Mouse (Mus musculus) granulocyte monocyte progenitor cell, adult 5-6 weeks (primary cell): Measurements from ENCODE around the gene Slc11a1. TPM values are rescaled to one million over a fixed set of nuclear protein-coding genes. Genes with fewer than 3 reads are reported as not detected.

Experiments
- ATAC-seq: replicated peaks from 2 replicates; pipeline ENCODE4 v1.8.0; 2016; ENCODE audit warnings: mild to moderate bottlenecking, moderate TSS enrichment, inconsistent platforms; ENCODE audit not compliant: poor library complexity, severe bottlenecking
- total RNA-seq, 2 experiments: library from RNA; stranded (forward) in 1 of 2; stranded (reverse) in 1 of 2; fragments of 200-712, 200-1000 nt in 1 of 2; fragments of >200 nt in 1 of 2; fragmentation: Nextera tagmentation in 1 of 2; gene quantifications; 2 replicates each; pipeline ENCODE4 v1.2.3; 2014 to 2017

Slc11a1 gene
- total RNA-seq, 2 experiments from 2014 or later, result 0.26 to 0.49 TPM

GRCm38 (mm10) chr1:74401015-74401702, 26.2 kb downstream of the Slc11a1 start:
- no peak for ATAC-seq

- ATAC-seq, result no peak
Observed at GRCm38 (mm10) chr1:74404206-74404605, 29.2 kb downstream of the Slc11a1 start.

GRCm38 (mm10) chr1:74408589-74409504, 33.9 kb downstream of the Slc11a1 start, which contains the start of gene Vil1:
TSS of gene Vil1 (plus strand) at chr1:74409376.
- peak; percentile 35; the same call in 1 of the 2 replicates for ATAC-seq

- ATAC-seq, result no peak
Observed at GRCm38 (mm10) chr1:74411753-74412325, 36.8 kb downstream of the Slc11a1 start.

- no peak for ATAC-seq
Observed at GRCm38 (mm10) chr1:74412711-74413110, 37.7 kb downstream of the Slc11a1 start.

GRCm38 (mm10) chr1:74415143-74415542, 40.1 kb downstream of the Slc11a1 start:
- ATAC-seq, result peak; percentile 89

GRCm38 (mm10) chr1:74418747-74419439, 43.9 kb downstream of the Slc11a1 start:
- no peak for ATAC-seq

- no peak for ATAC-seq
Observed at GRCm38 (mm10) chr1:74419440-74419794, 44.4 kb downstream of the Slc11a1 start.

- ATAC-seq, result no peak
Observed at GRCm38 (mm10) chr1:74423147-74423546, 48.2 kb downstream of the Slc11a1 start.

- peak; percentile 76 for ATAC-seq
Observed at GRCm38 (mm10) chr1:74425845-74426244, 50.9 kb downstream of the Slc11a1 start.

GRCm38 (mm10) chr1:74433220-74433619, 58.2 kb downstream of the Slc11a1 start:
- no peak for ATAC-seq

GRCm38 (mm10) chr1:74434596-74434995, 59.6 kb downstream of the Slc11a1 start:
- ATAC-seq, result peak; percentile 59

- ATAC-seq, result peak; percentile 83
Observed at GRCm38 (mm10) chr1:74435563-74435962, 60.6 kb downstream of the Slc11a1 start.

Other genes starting within 250 kb of the Slc11a1 start
- gene Rufy4, start 249.7 kb upstream of the Slc11a1 start, total RNA-seq (2014; fragmentation: Nextera tagmentation), result 1.4 and 2.0 TPM in 2 replicates
- 0.30 TPM in 1 of 2 replicates, not detected in the other for gene Rufy4, start 249.7 kb upstream of the Slc11a1 start, total RNA-seq (2017)
- 7.9 and 8.7 TPM in 2 replicates for gene Cxcr2, start 221.2 kb upstream of the Slc11a1 start, total RNA-seq (2014; fragmentation: Nextera tagmentation)
- 9.4 and 10.3 TPM in 2 replicates for gene Cxcr2, start 221.2 kb upstream of the Slc11a1 start, total RNA-seq (2017)
- not detected in 2 replicates for gene Cxcr1, start 180.6 kb upstream of the Slc11a1 start, total RNA-seq (2014; fragmentation: Nextera tagmentation)
- not detected in 2 replicates for gene Cxcr1, start 180.6 kb upstream of the Slc11a1 start, total RNA-seq (2017)
- 573 and 588 TPM in 2 replicates for gene Arpc2, start 139.1 kb upstream of the Slc11a1 start, total RNA-seq (2014; fragmentation: Nextera tagmentation)
- gene Arpc2, start 139.1 kb upstream of the Slc11a1 start, total RNA-seq (2017), result 434 and 584 TPM in 2 replicates
- not detected in 2 replicates for gene Gpbar1, start 96.6 kb upstream of the Slc11a1 start, total RNA-seq (2014; fragmentation: Nextera tagmentation)
- not detected in 2 replicates for gene Gpbar1, start 96.6 kb upstream of the Slc11a1 start, total RNA-seq (2017)
- 100 and 106 TPM in 2 replicates for gene Aamp, start 90.5 kb upstream of the Slc11a1 start, total RNA-seq (2014; fragmentation: Nextera tagmentation)
- 98.8 and 140 TPM in 2 replicates for gene Aamp, start 90.5 kb upstream of the Slc11a1 start, total RNA-seq (2017)
- gene Pnkd, start 90.3 kb upstream of the Slc11a1 start, total RNA-seq (2014; fragmentation: Nextera tagmentation), result 28.7 and 49.8 TPM in 2 replicates
- 9.0 and 14.1 TPM in 2 replicates for gene Pnkd, start 90.3 kb upstream of the Slc11a1 start, total RNA-seq (2017)
- 21.9 and 24.6 TPM in 2 replicates for gene Tmbim1, start 69.6 kb upstream of the Slc11a1 start, total RNA-seq (2014; fragmentation: Nextera tagmentation)
- 13.8 and 15.0 TPM in 2 replicates for gene Tmbim1, start 69.6 kb upstream of the Slc11a1 start, total RNA-seq (2017)
- gene Catip, start 13.1 kb upstream of the Slc11a1 start, total RNA-seq (2014; fragmentation: Nextera tagmentation), result 1.9 TPM in 1 of 2 replicates, not detected in the other
- not detected in 2 replicates for gene Catip, start 13.1 kb upstream of the Slc11a1 start, total RNA-seq (2017)
- gene Ctdsp1, start 16.3 kb downstream of the Slc11a1 start, total RNA-seq (2014; fragmentation: Nextera tagmentation), result 81.8 and 98.1 TPM in 2 replicates
- gene Ctdsp1, start 16.3 kb downstream of the Slc11a1 start, total RNA-seq (2017), result 27.7 and 33.9 TPM in 2 replicates
- 0.09 TPM in 1 of 2 replicates, not detected in the other for gene Vil1, start 34.2 kb downstream of the Slc11a1 start, total RNA-seq (2014; fragmentation: Nextera tagmentation)
- gene Vil1, start 34.2 kb downstream of the Slc11a1 start, total RNA-seq (2017), result not detected in 2 replicates
- gene Cnot9, start 130.9 kb downstream of the Slc11a1 start, total RNA-seq (2014; fragmentation: Nextera tagmentation), result 58.2 and 66.7 TPM in 2 replicates
- 62.5 and 76.6 TPM in 2 replicates for gene Cnot9, start 130.9 kb downstream of the Slc11a1 start, total RNA-seq (2017)
- not detected in 2 replicates for gene Plcd4, start 167.7 kb downstream of the Slc11a1 start, total RNA-seq (2014; fragmentation: Nextera tagmentation)
- gene Plcd4, start 167.7 kb downstream of the Slc11a1 start, total RNA-seq (2017), result 0.05 TPM in 1 of 2 replicates, not detected in the other
- 26.4 and 54.1 TPM in 2 replicates for gene Usp37, start 169.1 kb downstream of the Slc11a1 start, total RNA-seq (2014; fragmentation: Nextera tagmentation)
- 37.1 and 37.4 TPM in 2 replicates for gene Usp37, start 169.1 kb downstream of the Slc11a1 start, total RNA-seq (2017)
- 16.3 and 17.1 TPM in 2 replicates for gene Zfp142, start 213.1 kb downstream of the Slc11a1 start, total RNA-seq (2014; fragmentation: Nextera tagmentation)
- gene Zfp142, start 213.1 kb downstream of the Slc11a1 start, total RNA-seq (2017), result 9.5 and 10.0 TPM in 2 replicates
- gene Bcs1l, start 213.1 kb downstream of the Slc11a1 start, total RNA-seq (2014; fragmentation: Nextera tagmentation), result 29.0 and 30.3 TPM in 2 replicates
- gene Bcs1l, start 213.1 kb downstream of the Slc11a1 start, total RNA-seq (2017), result 20.0 and 28.8 TPM in 2 replicates
- gene Rnf25, start 226.2 kb downstream of the Slc11a1 start, total RNA-seq (2014; fragmentation: Nextera tagmentation), result 20.8 and 34.3 TPM in 2 replicates
- 17.5 and 28.2 TPM in 2 replicates for gene Rnf25, start 226.2 kb downstream of the Slc11a1 start, total RNA-seq (2017)
- 0.26 TPM in 1 of 2 replicates, not detected in the other for gene Stk36, start 226.2 kb downstream of the Slc11a1 start, total RNA-seq (2014; fragmentation: Nextera tagmentation)
- gene Stk36, start 226.2 kb downstream of the Slc11a1 start, total RNA-seq (2017), result not detected in 2 replicates